Mouse (Mus musculus): ENCODE data around the gene Zfp82.

- no peak for TF ChIP-seq POLR2A (IDR thresholded peaks at IDR 0.05; ENCODE audit: borderline replicate concordance, insufficient read depth, low read length)
- TF ChIP-seq CTCF (IDR thresholded peaks at IDR 0.05; ENCODE audit: borderline replicate concordance, insufficient read depth, low read depth, low read length) = no peak
These were observed 19.1 kb downstream of the Zfp82 start for GRCm38 (mm10) chr7:30053591-30053990.

Measured in cerebellum, adult 2 months (tissue).